Mouse (Mus musculus) left cerebral cortex, postnatal 36 days (tissue): Measurements from ENCODE around the gene Trap1. TPM values are rescaled to one million over a fixed set of nuclear protein-coding genes. Genes with fewer than 3 reads are reported as not detected.
"Not testable (repeated sequence)": the region's sequence is repeated elsewhere in the genome, so short reads cannot be mapped to it uniquely, and the experiment has no call there.

ENCODE experiments used
- DNase-seq, 2 experiments: peaks; one replicate each; pipeline ENCODE4 v3.0.0; 2021 to 2022; ENCODE audit warnings: low spot score in 2 of 2, mixed read lengths in 1 of 2
- intact Hi-C: fragments of 180-260 bp; cut with DNase I; formaldehyde crosslinking; loops from one replicate; pipeline ENCODE4 v1.15.1; 2025
- total RNA-seq, 2 experiments: library from RNA; stranded (reverse); gene quantifications; 2 replicates each; pipeline ENCODE4 v1.2.3; 2021

Gene Trap1
- 10 to 100 TPM; 72.1 to 73.1 TPM for total RNA-seq

DNA sequence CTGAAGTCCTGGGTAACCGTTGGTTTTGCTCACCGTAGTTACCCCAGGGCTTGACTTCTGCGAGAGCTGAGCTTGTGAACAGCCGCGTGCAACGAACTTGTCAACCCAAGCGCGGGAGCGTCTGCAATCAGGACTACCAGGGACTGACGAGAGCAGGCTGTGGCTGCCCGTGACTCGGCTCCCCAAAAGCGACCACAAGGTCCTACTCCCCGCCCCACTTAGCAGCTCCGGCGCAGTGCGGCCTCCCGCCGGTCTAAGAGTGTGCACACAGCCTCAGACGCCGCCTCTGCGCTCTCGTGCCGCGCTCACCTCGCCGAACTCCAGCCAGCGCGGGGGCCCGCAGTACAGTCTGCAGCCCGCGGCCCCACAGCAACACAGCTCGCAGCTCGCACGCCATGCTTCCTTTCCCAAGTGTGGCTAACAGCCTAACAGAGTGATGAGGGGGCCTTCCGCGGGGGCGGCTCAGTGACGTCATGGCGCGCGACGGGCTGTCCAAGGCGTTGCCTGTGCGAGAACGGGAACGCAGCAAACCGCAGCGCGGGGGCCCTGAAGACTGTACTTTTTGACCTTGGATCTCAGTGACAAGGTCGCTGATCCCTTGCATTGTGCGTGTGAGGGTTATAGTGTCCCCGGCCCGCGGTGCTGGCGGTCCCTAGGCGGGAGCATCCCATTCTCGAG is at the start of gene Trap1:
Trap1 (minus strand) TSS at position 444 of the 678 bp plus-strand sequence.
- intact Hi-C loops = loop anchor here (2.0 kb wide), 1 partner anchor 135 kb away; the partner anchor contains the start of gene Crebbp
- DNase-seq = peak; percentile 94 to 96

DNA sequence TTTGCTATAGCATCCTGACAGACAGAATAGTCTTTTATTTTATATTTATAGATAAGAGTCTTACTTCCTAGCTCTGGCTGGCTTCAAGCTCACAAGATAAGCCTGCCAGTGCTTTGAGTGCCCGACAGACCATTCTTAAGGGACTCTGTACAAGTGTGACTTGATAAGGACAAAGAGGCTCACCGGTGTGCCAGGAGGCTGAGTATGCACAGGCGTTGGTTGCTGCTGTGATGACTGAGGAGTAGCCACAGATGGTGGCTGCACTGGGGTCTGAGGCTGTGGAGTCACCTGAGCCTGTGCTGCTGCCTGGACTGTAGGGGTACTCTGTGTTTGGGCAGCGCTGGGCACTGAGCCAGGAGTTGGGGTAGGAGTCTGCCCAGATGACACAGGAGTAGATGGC is 39.4 kb upstream of the Trap1 start:
- no peak for DNase-seq
- intact Hi-C loops = no loop called here

DNA sequence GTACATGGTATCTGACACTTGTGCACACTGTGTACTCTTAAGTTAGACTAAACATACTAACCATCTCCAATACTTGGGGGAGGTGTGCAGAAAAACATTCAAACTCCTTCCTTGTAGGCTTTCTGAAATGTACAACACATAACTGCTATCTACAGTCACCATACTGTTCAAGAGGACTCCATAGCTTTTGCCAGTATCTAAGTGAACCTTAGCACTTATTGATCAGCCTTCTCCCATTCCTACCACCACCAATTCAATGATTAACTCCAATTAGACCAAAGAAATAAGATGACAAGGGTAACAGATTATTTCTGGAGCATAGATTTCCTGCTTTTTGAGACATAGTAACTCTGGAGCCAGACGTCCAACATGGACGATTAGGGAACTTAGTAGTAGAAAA is 22.7 kb upstream of the Trap1 start:
- DNase-seq = no peak
- intact Hi-C loops = no loop called here

DNA sequence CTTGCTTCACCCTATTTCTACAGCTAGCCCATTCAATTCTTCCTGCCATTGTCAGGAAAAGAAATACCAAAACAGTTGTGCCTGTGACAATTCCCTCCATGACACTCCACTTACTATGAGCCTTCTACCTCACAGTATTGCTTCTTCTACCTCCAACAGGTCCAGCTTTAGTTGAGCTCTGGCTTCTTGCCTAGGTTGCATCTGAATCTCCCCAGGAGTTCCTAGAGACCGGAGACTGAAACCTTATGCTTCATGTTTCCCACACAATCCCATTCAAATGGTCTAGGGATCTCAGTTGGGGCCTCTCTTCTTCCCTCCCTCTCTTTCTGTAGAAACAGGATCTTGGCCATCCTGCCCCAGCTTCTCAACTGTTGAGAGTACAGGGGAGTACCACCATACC is 19.9 kb upstream of the Trap1 start:
- intact Hi-C loops = no loop called here
- no peak for DNase-seq

DNA sequence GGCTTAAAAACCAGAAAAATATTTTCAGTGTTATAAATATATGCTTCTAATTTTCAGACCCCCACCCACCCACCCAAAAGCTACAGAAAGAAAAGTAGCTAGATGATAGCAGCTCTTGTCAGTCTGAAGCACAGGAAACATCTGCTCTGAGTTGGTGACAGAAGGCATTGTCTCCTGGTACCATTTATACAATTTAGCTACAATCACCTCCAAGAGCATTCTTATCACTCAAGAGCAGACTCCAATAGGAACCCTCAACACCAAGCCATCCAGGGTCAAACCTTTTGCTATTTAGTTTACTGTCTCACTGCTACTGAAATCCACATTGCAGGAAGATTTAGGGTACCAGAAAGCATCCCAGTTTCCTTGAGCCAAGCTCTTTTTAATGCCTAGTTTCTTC is 19.3 kb upstream of the Trap1 start:
- no peak for DNase-seq
- intact Hi-C loops = no loop called here

DNA sequence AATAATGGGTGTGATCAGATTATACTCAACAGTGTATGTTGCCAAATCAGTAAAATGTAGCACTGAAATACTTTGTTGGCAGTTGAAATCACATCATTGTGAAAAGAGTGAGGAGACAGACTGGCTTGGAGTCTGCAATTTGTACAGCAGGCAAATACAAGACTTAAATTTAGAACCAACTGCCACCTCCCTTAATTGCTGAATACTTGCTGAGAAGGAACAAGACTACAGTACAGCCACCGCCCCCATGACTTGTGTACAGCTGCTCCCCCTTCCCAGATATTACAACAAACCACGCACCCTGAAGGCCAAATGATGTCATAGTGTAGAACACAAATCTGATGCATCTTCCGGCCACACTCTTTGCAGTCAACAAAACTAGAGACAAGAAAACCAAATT is 18.5 kb upstream of the Trap1 start:
- intact Hi-C loops = no loop called here

DNA sequence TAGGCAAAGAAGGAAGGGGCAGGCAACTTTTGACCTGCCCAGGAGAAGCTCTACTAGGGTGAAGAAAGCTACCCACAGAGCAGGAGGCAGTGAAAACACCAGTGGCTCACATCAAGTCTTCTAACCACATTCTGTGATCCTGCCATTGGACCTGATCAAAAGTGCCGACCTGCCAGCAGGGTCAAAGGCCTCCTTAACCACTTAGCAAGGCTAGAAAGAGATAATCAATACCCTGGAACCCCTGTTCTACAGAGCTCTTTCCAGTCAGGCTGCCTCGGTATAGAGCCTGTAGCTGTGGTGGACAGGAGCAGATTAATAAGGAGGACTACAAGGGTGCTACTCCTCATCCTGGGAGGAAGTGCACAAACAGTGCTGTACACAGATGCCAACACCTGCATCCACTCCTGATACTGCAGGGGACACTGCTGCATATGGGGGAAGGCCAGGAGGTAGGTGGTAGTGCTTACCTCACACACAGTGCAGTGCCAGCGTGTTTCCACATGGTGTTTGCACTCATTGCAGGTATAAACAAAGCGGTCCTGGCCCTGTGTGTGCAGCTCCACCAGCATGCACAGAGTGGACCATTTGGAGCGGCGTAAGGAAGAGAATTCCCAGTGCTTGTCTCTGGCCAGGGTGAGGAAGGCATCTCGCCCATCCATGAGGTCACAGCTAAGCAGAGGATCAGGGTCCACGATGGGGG is 9.7 kb upstream of the Trap1 start:
- intact Hi-C loops = no loop called here
- DNase-seq = no peak

More for the DNA sequence above, 18.5 kb upstream of the Trap1 start:
- no peak for DNase-seq

DNA sequence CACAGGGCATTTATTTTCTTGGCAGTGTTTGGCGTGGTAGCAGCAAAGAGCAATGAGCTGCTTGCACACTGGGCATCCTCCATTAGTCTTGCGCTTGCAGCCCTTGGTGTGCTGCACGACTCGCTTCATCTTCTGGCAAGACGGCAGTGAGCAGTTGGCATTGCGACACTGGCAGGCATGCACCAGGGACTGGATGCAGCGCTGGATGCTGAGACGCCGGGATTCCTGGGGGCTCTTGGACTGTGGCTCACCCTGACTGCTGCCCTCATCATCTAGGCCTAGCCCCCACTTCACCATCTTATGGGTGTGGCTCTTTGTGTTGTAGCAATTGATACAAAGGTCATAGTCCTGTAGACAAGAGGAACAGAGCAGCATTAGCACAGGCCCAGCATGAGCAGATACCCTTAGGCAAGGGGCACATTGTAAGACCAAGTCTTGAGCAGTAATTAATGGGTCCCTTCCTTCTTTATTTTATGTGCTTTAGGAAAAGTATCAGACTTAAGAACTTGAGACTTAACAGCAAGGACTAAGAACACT is 8.3 kb upstream of the Trap1 start:
- no peak for DNase-seq

DNA sequence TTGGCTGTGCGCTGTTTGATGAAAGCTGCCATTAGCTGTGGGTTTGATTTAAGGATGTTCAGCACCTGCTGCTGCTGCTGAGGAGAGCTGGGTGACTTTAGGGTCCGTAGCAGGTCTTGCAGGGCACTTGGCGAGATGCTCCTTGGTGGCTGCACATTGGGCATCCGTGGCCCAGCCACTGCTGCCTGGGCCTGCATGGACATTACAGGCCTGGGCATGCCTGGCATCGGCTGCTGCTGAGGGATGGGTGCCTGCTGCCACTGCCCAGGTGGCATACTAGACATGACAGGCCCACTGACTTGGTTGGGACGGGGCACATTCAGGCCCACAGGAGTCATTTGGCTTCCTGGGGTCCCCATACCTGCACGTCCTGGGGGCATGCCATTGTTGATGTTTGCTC is 7.4 kb upstream of the Trap1 start:
- intact Hi-C loops = no loop called here
- no peak for DNase-seq

More for the DNA sequence above, 8.3 kb upstream of the Trap1 start:
- intact Hi-C loops = no loop called here

DNA sequence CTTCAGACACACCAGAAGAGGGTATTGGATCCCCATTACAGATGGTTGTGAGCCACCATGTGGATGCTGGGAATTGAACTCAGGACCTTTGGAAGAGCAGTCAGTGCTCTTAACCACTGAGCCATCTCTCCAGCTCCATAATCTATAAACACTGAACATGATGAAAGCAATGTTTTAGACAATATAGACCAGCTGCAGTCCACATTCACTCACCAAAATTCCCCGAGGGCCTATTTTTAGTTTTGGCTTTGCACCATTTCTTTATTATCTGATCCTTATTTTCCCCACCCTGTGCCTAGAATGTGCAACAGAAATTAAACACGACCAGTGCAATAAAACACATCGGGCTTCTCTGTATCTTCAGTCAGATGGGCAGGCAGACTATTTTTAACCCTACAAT is 2.8 kb upstream of the Trap1 start:
- intact Hi-C loops, DNase-seq: not testable (repeated sequence)

DNA sequence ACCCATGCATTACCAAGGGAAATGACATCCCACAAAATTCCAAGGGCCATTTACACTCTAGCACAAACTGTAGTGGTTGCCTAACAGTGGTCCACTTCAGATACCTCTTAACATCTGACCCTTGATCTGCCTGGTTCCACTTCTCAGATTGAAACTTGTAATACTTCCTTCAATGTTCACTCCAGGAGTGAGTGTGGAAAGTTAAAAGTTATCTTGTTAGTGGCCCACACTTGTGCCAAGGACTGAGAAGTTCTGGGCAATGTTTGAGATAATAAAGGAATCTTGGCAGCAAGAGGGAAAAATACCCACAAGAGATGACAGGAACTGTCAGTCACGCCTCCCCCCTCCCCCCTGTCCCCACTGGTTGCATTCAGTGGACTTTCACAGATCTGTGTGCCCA is 2.0 kb upstream of the Trap1 start:
- DNase-seq = no peak
- intact Hi-C loops = loop anchor here (2.0 kb wide), 1 partner anchor 133 kb away; the partner anchor contains the start of gene Crebbp

DNA sequence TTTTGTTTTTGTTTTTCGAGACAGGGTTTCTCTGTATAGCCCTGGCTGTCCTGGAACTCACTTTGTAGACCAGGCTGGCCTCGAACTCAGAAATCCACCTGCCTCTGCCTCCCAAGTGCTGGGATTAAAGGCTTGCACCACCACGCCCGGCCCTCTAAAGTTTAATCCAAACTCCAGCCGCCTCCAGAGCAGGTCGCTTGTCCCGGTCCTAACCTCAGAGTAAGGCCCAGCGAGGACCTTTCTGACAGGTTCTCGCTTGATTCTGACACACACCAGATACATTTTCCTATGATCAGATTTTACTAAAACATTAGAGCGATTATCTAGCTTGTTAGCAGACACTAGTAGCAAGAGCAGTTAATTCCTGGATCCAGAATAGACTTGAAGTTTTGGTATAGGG is 675 bp upstream of the Trap1 start:
- intact Hi-C loops = loop anchor here (2.0 kb wide), 1 partner anchor 134 kb away; the partner anchor contains the start of gene Crebbp
- DNase-seq = not testable (repeated sequence)

DNA sequence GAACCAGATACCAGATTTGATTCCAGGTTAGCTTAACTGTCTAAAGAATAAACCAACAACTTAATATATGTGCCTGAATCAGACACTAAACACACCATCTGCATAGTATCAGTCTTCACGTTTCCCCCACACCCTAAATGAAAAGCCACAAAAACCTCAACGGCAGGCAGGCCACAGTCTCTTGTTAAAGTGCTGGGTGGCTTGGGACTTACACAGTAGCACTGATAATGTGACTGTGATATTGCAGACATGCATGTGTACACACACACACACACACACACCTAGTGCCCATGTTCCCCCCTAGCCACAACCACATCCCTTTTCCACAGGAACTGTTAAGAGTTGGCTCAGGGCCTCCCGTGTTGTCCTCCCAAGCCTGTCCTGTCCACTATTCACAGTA is 2.8 kb downstream of the Trap1 start:
- intact Hi-C loops = no loop called here
- no peak for DNase-seq

DNA sequence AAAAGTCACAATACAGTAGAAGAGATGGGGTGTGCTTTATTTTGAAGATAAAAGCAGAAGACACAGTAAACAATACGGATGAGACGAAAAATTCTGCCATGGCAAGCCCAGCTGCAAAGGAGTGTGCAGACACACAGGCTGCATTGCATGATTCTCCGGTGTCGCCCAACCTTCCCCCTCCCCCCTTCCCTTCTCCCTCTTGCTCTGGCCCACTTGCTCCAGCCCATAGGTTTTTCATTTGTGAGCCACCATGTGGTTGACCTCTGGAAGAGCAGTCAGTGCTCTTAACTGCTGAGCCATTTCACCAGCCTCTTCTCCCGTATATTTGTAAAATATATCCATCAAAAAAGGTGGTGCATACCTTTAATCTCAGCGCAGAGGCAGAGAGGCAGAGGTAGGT is 3.3 kb downstream of the Trap1 start:
- intact Hi-C loops = no loop called here
- no peak for DNase-seq

DNA sequence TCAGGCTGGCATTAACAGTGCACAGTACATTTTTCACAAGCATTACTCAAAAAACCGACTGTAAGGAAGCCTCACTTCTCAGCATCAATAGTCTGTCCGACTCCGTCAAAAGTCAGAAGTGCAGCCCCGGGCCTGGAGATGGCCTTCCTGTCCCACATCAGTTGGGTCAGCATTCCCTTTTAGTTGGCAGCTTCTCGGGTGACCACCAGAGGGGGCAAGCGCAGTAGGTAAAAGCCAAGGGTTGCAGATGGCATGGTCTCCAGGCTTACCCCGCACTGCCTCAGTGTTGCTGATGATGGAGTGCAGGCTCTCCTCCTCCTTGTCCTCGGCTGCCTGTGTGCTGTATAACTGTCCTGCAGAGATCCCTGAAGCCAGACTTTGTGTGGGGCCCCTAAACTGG is 9.0 kb downstream of the Trap1 start:
- intact Hi-C loops = loop anchor here (10.0 kb wide), 1 partner anchor 216 kb away; no protein-coding TSS in a partner anchor
- DNase-seq = no peak

DNA sequence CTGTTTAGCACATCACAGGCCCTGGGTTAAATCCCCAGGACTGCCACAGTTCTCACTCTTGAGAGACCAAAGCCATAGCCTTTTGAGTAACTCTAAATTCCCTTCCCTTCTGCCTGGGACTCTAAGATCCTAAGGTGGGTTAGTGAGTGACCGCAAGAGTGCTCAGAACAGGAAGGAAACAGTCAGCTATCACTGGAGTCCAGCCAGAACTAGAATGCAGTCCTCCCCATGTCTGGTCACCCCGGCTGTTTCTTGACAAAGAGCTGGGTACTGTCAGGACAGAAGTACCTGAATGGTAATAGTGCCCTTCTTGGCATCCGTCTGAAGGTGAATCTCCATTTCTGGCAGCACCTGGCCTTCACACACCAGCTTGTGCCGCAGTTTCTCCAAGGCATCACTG is 12.7 kb downstream of the Trap1 start:
- intact Hi-C loops = loop anchor here (10.0 kb wide), 1 partner anchor 220 kb away; no protein-coding TSS in a partner anchor

DNA sequence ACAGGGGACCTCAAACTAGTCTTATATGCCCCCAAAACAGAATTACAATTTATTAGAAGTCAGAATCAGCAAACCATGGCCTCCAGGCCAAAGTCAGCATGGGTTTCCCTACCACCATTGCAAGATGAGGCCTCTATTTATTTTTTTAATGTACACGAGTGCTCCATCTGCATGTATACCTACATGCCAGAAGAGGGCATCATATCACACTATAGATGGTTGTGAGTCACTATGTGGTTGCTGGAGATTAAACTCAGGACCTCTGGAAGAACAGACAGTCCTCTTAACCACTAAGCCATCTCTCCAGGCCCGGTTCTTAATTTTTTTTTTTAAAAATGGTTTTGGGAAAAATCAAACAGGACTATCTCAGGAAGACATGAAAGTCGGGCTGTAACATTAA is 23.8 kb downstream of the Trap1 start:
- DNase-seq = no peak
- intact Hi-C loops = no loop called here

More for the DNA sequence above, 12.7 kb downstream of the Trap1 start:
- no peak for DNase-seq

DNA sequence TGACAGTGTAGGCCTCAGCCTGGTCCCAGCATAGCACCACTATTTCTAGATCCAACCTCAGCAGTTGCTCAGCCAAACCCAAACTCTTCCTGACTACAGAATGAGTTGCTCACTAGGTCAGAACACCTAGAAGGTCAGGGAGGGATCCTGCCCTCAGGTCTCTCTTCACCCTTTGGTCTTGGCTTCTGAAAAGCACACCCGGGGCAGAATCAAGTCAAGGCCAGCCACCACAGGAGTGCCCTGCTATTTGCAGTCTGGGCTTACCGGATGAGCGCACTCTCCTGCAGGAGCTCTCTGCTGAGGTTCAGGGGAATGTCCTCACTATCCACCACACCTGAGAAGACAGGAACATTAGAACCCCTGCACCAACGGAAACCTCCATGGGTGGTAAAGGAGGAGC is 25.0 kb downstream of the Trap1 start:
- no peak for DNase-seq
- intact Hi-C loops = no loop called here

DNA sequence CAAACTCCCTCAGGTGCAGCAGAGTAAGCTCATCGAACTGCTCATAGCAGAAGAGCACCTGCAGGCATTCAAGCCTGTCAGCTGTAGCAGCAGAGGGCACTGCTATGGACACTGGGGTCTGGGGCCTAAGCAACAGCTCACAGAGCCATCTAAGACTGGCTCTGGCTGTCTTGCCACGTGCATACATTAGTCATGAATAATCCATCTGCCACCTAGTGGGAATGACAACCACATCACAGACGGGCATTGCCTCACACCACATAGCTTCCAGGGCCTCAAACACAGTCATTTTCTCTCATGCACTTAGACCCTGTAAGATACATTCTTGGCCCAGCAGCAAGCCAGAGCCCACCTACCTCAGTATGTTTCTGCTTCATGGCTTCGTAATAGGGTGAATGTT is 32.1 kb downstream of the Trap1 start:
- no peak for DNase-seq
- intact Hi-C loops = no loop called here

DNA sequence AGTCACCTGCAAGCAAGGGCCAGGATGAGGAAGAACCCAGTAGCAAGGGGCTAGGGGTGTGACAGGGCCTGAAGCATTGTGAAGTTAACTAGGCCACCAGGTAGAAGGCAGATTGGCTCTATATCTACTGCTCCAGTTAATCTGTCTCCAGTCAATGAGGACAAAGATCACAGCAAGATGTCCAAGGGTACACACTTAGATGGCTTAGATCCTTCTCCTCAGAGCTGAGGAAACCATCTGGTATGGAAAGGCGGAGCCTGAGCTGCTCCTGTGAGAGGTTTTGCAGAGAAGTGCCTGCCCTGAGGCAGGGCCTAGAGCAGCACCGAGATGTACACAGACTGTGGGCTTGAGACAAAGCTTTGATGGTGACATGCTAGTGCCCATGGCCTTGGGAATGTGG is 33.5 kb downstream of the Trap1 start:
- intact Hi-C loops = no loop called here
- no peak for DNase-seq

DNA sequence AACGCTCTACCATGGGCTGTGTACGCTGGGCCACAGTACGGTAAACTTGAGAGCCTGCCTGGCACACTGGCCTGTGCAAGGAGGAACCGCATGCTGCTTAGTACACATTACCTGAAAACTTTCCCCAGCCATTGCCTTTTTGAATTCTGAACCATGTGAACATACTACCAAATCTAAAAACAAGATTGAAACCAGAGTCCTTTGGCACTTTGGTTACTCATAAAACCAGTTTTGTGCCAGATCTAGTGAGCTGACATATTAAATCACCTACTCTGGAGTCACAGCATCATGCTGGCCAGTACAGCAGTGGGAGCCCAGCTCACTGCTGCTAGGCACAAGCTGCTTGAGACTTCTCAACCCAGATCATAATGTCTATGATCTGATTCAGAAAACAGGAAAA is 36.0 kb downstream of the Trap1 start:
- DNase-seq = no peak
- intact Hi-C loops = no loop called here
